Mouse (Mus musculus): ENCODE measurements around the gene Pram1.

The Pram1 gene

GRCm38 (mm10) chr17:33669681-33670080, 31.8 kb downstream of the Pram1 start:
- in situ Hi-C loops (cut with MboI, MseI), result no loop called here

DNA sequence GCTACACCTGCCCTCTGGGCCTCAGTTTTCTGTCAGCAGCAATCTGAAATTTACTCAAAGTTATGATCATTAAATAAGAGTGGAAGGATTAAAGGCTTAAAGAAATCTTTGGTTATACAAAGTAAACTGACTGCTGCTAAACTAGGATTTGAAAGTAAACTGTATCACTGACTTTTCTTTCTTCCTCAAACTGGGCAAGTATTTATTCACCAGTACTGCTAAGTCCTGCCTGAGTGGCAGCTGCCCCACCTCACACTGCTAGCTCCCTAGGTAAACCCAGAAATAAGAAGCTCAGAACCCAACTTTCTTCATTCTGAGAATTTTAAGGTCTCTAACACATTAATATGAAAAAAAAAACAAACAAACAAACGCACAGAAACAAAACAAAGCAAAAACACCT, 36.0 kb downstream of the Pram1 start:
- in situ Hi-C loops (cut with MboI, MseI), result no loop called here

- in situ Hi-C loops (cut with MboI, MseI), result no loop called here
Observed at GRCm38 (mm10) chr17:33675452-33675851, 37.6 kb downstream of the Pram1 start.

DNA sequence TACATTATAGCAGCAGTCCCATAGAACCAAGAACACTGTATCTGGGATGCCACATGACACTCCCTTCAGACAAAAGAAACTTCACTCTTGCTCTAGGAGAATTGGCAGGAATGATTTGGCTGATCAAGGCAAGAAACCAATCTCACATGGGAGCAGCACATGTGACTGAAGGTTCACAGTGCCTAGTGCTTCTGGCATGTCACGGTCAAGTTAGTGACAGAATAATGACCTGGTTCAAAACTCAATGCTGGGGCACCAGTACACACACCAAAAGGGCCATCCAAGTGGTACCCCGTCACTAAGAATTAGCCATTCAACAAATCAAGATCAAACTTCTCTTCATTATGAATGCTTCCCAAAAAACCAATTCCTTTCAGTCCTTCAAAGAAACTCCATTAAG, 38.2 kb downstream of the Pram1 start:
- in situ Hi-C loops (cut with MboI, MseI), result no loop called here

GRCm38 (mm10) chr17:33678771-33679170, 40.9 kb downstream of the Pram1 start:
- in situ Hi-C loops (cut with MboI, MseI), result no loop called here

DNA sequence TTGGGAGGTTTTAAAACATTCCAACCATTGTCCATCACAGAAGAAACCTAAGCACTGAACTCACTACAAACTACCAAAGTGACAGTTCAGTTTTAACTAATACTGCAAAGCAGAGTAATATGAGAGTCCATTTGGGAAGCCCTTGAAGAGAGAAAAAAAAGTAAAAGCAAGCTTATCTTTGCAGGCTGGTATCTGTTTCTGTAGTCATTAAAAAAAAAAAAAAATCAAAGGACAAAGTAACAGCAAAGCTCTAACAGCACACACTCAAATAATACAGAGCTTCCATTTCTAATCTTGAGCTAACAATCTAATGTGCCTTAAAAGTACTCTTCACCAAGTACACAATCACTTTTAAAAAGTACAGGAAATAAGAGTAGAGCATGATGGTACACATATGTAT, 43.9 kb downstream of the Pram1 start:
- in situ Hi-C loops (cut with MboI, MseI), result no loop called here

DNA sequence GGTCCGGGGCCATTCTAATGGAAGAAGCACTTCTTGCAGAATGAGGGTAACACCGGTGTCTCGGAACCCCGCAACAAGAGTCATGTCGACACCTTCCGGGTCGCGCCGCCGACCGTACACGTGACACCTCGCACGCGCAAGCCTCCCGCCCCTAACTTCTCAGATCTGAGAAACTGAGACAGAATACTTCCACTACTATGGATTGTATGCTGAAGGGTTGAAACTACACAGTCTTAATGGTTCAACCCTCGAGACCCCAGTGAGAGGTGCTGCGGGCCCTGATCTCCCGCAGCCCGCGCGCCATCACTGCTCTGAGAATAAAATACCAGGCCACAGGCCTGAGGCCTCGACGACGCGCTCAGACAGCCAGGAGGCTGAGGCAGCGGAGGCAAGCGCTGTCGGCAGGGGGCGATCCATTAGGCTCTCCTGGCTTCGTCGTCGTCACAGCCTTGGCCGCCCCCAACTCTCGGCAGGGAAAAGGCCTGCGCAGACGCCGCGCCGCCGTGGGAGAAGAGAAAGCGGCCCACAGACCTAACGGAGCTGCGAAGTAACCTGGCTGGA, 46.9 kb downstream of the Pram1 start:
- in situ Hi-C loops (cut with MboI, MseI), result no loop called here

GRCm38 (mm10) chr17:33685249-33685653, 47.4 kb downstream of the Pram1 start:
- in situ Hi-C loops (cut with MboI, MseI), result no loop called here

GRCm38 (mm10) chr17:33686760-33687159, 48.9 kb downstream of the Pram1 start, which contains the start of gene Hnrnpm:
Hnrnpm (minus strand) TSS chr17:33686860.
- in situ Hi-C loops (cut with MboI, MseI), result no loop called here

Measured in T-helper 17 cell (primary cell).